Mouse (Mus musculus) yolk sac, embryonic 10.5 days (tissue): ENCODE results near the gene Wdr92.
"Not testable (repeated sequence)": the region's sequence is repeated elsewhere in the genome, so short reads cannot be mapped to it uniquely, and the experiment has no call there.

Source experiments
- DNase-seq: peaks from one replicate; pipeline ENCODE4 v3.0.0-alpha.2; 2017; ENCODE audit warnings: low spot score

Gene Wdr92

DNA sequence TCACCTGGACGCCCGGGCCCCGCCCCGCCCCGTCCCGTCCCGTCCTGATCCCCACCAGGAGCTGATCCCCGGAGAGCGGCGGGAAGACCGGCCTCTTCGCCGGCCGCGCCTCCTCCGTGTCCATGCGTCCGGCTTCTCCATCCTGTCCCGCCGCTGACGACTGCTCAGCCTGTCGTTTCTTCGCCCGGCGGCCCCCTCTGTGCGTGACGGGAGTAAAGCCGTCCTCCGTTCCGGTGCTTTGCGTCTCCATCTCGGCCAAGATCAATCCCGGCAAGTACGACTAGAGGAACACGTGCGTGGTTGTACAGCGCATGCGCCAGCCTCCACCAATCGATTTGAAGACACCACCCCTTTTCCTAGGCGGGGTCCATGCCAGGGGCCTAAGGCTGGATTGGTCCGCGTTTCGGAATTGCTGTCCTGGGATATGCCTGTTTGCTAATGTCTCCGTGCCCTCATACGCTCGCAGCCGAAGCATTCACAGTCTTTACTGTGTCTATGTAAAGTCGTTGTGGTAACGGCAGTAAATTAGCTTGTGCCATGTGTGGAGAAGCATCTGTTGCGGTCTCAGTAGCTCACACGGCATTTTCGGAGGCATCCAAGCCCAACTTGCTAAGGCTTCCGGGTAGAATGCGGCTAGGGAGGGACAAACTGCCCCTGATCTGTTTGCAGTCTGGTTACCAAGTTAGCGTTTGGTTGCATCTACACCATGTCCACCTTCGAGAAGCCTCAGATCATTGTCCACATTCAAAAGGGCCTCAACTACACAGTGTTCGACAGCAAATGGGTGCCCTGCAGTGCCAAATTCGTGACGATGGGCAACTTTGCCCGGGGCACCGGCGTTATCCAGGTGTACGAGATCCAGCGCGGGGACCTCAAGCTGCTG is 29.6 kb downstream of the Wdr92 start, which contains the start of gene Pno1:
Gene Pno1 (minus strand): TSS at position 311 of the 883 bp plus-strand sequence.
- DNase-seq = peak; percentile 96

DNA sequence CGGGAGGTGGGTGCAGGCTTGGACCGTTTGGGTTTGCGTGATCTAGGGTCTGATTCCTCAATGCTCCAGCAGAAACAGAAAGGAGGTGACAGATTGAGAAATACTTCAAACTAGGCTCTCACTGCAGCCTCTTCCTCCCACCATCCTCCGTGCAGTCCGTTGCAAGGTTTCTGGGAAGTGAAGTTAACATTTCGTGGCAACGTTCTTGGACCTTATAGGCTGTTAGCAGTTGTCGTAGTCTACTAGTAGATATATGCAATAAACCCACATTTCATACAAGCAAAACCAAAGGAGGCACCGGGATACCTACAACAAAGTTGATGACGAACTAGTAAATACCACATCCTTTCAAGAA is 30.2 kb downstream of the Wdr92 start:
- no peak for DNase-seq

DNA sequence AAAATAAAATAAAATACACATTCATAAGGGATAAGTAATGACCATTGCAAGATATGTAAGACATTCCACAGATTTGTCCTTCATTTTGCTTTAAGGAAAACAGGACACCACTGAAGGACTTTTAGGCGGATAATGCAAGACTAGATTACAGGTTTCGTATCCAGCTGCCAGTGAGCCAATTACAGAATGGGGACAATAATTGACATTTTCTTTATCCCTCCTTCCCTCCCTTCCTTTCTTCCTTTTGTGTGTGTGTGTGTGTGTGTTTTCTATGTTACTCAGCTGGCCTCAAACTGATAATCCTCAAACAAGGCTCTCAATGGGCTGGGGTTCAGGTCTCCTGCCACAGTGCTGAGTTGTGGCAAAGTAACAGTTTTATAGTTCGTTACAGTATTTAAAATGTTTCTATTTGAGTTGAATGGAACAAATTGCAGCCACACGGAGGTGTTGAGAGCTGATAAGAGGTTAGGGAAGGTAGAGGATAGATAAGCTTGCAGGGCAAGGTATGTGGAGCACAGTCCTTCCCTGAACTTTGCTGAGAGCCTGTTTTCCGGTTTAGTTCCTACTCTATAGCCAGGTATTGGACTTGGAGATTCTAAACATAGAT is 31.1 kb downstream of the Wdr92 start:
- no peak for DNase-seq

DNA sequence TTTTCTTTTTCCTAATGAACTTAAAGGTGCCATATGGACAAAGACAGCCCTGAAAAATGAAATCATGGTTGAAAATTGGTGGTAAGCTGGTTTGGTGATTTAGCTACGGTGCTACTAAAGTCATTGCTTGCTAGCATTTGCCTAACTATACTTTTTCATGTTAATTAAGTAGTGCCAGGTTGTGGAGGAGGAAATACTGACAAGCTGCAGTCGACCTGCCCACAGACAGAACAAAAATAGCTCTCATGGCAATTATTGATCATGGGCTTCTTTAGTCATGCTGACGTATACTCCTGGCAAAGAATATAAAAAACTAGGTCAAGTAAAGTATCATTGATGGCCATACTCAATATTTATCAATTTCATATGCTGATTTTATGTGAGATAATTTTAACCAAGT is 33.6 kb downstream of the Wdr92 start:
- no peak for DNase-seq

DNA sequence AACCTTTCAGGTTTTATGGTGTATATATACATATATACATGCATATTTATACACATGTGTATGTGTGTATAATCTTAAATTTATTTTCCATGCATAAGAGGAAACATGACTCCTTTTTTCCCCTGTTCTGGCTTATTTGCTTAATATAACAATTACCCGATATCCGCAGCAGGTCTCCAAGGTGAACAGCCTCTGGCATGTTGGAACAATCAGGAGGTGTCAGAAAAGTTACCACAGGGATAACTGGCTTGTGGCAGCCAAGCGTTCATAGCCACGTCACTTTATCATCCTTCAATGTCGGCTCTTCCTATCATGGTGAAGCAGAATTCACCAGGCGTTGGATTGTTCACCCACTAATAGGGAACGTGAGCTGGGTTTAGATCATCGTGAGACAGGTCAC is 39.2 kb downstream of the Wdr92 start:
- DNase-seq = no peak

DNA sequence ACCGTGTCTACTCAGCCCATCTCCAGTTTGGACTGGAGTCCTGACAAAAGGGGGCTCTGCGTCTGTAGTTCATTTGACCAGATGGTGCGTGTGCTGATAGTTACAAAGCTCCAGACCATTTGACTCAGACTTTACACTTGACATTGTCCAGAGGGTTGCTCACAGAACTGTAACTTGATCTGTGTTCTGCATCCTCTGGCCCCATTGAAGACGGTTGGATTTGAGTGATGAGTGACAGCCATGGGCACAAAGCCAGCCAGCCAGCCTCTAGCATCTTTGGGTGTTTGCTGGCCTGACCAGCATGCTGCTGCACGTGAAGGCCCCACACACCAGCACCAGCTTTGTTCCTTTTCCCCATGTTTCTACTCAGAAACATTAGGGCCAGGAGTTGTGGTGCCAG is 50.9 kb downstream of the Wdr92 start:
- DNase-seq = peak; percentile 6

DNA sequence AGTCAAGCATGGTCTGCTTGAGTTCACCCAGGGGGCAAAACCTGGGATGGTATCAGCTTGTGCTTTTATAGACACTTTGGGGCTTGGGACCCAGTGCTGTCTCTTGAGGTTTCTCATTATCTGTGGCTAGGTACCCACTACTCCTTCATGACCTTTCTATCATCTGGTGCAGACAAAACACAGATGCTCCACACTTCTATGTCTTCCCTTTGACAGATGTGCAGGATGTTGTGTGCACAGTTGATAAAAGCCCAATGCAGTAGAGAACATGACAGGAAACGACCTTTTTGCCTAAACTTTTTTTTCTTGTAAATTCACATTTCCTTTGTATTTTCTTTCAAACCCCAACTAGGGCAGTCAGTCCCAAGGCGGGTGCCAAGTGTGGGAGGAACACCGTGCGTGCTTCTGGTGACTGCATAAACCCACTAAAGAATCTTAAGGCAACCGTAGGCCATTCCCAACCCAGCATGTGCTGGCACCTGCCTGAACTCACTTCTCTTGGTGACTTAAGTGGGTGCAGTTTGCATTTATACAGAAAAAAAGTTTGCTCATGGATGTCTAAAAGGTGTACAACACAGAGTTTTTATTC is 54.6 kb downstream of the Wdr92 start:
- no peak for DNase-seq

DNA sequence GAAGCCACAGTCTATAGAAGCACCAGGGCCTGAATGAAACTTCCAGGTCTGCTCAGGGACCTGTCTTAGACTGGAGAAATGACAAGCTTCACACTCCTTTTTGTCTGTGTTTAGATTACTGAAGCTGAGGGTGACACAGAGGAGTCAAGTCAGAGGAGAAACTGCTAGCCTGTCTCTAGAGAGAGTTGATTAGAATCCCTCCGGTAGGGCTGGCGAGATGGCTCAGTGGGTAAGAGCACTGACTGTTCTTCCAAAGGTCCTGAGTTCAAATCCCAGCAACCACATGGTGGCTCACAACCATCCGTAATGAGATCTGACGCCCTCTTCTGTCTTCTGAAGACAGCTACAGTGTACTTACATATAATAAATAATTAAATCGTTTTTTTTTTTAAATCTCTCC is 56.7 kb downstream of the Wdr92 start:
- DNase-seq = not testable (repeated sequence)

DNA sequence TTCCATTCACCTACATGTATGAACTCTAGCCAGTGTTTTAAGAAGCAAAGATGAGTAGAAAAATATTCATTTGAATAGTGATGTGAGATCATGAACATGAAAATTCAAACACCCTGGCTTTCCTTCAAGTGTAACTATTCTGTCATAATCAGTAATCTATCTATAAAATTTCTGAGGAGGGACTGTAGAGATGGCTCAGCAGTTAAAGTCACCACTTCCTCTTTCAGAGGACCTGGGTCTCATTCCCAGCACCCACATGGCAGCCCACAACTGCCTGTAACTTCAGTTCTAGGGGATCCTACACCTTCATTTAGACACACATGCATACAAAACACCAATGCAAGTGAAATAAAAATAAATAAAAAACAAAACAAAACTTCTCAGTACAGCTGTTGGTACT is 66.8 kb downstream of the Wdr92 start:
- no peak for DNase-seq

DNA sequence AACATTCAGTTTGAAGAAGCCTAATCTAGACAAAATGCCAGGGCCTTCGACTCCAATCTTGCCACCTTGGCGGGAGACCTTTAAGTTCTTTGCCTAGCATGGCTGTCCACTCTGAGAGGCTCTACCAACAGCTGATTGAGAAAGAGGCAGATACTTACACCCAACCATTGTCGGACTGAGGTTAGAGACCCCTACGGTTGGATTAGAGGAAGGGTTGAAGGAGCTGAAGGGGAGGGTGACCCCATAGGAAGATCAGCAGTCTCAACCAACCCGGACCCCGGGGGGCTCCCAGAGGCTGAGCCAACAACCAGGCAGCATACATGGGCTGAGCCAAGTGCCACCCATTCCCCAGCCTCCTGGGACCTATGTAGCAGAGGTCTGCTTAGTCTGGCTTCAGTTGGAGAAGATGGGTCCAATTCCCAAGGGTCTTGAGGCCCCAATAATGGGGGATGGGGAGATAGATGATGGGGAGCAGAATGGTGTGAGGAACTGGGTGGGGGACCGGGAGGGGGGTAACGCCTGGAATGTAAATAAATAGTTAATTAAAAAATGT is 75.0 kb downstream of the Wdr92 start:
- peak; percentile 4 for DNase-seq

DNA sequence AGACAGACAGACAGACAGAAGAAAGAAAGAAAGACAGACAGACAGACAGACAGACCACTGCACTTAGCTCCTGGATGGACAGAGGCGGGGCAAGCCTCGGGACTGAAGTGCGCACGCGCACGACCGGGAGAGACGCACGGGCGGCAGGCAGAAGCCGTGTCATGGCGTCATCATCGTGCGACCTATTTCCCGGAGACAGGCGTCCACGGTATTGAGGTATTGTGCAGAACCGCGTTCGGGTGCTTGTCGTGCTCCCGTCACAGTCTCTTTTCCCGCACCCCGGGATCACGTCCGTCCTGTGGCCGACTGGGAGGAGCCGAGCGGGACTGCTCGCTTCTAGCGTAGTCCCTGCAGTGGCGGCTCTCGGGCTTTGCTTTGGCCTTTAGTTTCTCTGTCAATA is 75.5 kb downstream of the Wdr92 start, which contains the start of gene C1d:
Gene C1d (plus strand): TSS at position 137 of the 400 bp plus-strand sequence.
- DNase-seq = peak; percentile 88

DNA sequence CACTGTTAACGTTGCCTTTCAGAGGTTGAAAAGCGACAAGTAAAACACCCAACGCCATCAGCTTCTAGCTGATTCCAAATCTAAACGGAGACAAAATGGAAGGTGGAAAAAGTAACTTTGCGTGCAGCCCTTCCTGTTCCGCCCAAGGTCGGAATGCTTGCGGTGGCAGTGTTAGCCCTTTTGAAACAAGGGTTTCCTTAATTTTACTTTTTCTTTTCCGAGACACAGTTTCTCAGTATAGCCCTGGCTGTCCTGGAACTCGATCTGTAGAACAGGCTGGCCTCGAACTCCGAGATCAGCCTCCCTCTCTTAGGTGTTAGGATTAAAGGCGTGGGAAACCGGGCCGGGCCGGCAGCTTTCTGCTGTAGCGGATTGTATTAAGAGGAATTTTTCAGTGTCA is 76.0 kb downstream of the Wdr92 start:
- DNase-seq = peak; percentile 38

DNA sequence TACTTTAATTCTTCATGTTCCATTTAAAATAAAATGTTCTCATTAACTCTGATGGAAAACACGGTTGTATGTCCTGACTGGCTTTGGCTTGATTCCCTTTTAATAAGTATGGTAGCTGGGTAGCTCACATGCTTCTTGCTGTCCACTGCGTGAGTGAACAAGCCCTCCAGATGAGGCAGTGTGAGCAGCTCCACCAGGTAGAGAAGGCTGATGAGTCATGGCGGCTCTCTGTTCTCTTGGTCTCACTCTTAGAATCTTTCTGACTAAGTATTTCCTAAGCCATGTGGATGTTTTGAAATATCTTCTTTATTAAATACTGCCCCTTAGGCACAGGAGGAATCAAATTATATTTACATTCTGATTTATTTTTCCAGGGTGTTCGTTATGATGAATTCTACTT is 85.3 kb downstream of the Wdr92 start:
- DNase-seq = no peak

DNA sequence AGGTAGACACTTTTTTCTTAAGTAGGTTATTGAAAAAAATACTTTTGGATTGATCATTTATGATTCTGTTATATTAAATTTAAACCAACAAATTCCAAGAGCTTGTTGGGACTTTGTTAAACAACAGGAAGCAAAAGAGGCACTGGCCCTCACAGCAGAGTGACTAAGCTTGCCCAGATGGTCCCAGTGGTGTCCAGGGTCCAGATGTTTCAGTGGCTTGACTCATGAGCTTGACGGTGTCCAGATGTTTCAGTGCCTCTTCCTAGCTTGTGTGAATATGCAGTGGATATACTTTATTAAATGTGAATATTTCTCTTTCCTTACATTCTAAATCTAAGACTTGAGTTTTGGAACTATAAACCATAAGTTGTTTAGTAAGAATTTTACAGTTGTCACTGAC is 86.9 kb downstream of the Wdr92 start:
- DNase-seq = no peak

DNA sequence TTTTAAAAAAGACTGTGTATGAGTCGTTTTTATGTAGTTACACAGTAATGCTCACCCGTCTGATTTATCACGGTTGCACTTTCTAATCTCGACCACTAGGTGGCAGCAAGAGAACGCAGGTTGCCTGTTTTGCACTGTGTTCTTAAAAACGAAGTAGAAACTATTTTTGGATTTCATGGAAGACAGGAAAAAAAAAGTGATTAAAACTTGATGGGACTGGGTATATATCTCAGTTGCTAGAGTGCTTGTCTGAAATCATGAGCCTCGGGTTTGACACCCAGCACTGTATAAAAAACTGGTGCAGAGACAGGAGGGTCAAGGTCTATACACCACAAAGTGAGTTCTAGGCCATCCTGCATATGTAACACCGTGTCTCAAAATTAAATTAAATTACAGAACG is 98.1 kb downstream of the Wdr92 start:
- peak; percentile 26 for DNase-seq
